Mouse (Mus musculus) small intestine, adult 2 months (tissue): ENCODE data around the gene Prkrip1. TPM values are rescaled to one million over a fixed set of nuclear protein-coding genes. Genes with fewer than 3 reads are reported as not detected.

Experiments used
- H3K27ac ChIP-seq: fragments of 200-500 bp; 2 replicates; pipeline ENCODE4 v1.5.1; 2012; ENCODE audit warnings: low read depth, low read length, control low read depth, inconsistent platforms; ENCODE audit not compliant: insufficient read depth
- H3K27me3 ChIP-seq: fragments of 200-500 bp; 2 replicates; pipeline ENCODE4 v1.6.1; 2012; ENCODE audit warnings: mild to moderate bottlenecking, moderate library complexity, low read length, inconsistent platforms; ENCODE audit not compliant: control insufficient read depth, insufficient read depth
- H3K36me3 ChIP-seq: fragments of 200-500 bp; 2 replicates; pipeline ENCODE4 v1.6.1; 2012; ENCODE audit warnings: mild to moderate bottlenecking, low read length, control low read depth, inconsistent platforms; ENCODE audit not compliant: control insufficient read depth, insufficient read depth
- H3K4me1 ChIP-seq: fragments of 200-500 bp; 2 replicates; pipeline ENCODE4 v1.6.1; 2012; ENCODE audit warnings: low read length, inconsistent platforms, mixed read lengths; ENCODE audit not compliant: control insufficient read depth, insufficient read depth, insufficient read length
- H3K4me3 ChIP-seq: fragments of 200-500 bp; 2 replicates; pipeline ENCODE4 v1.5.1; 2012; ENCODE audit warnings: low read depth, mild to moderate bottlenecking, control low read depth, inconsistent platforms, low read length, moderate library complexity
- CTCF ChIP-seq: fragments of 200-500 bp; IDR thresholded peaks from 2 replicates; pipeline ENCODE4 v1.5.1; 2012; ENCODE audit warnings: low read depth, mild to moderate bottlenecking, control low read depth, inconsistent platforms, low read length, moderate library complexity, mixed read lengths; ENCODE audit not compliant: insufficient replicate concordance, insufficient read length; ENCODE audit errors: extremely low read depth
- POLR2A ChIP-seq: fragments of 200-500 bp; IDR thresholded peaks from 2 replicates; pipeline ENCODE4 v1.6.1; 2012; ENCODE audit warnings: low read depth, mild to moderate bottlenecking, control low read depth, inconsistent platforms, low read length, moderate library complexity
- WGBS: fragments of 180-500 bp; shearing (Covaris S2); methylation state at CpG from one replicate; pipeline ENCODE4 v1.1.7; 2018; 5-methylcytosine and 5-hydroxymethylcytosine counted together
- polyA plus RNA-seq: library from polyadenylated mRNA; depleted of rRNA; stranded (reverse); fragments of >200 nt; gene quantifications from 2 replicates; pipeline ENCODE4 v1.2.3, GENCODE M21; 2012; rRNA removed

The Prkrip1 gene
- polyA plus RNA-seq, 1 experiment, result 8.4 TPM

GRCm38 (mm10) chr5:136140057-136140482 is 58.7 kb downstream of the Prkrip1 start:
- Histone ChIP-seq H3K4me1 (peaks cover 18% of the 10 kb centered on the region), H3K27me3 (no peaks in the 10 kb centered on the region), H3K4me3 (no peak overlapping the region), H3K36me3 (peaks cover 21% of the 10 kb centered on the region), H3K27ac (no peak overlapping the region)
- WGBS, result 91% methylated on average over 10 of the region's 10 CpGs
- TF ChIP-seq CTCF (no peak), POLR2A (no peak)

- WGBS, result 36% methylated on average over 13 of the region's 13 CpGs
- no peak for TF ChIP-seq CTCF
- TF ChIP-seq POLR2A, result no peak
- H3K27me3 ChIP-seq, result no peaks in the 10 kb centered on the region
- H3K4me1 ChIP-seq, result peaks cover 18% of the 10 kb centered on the region
- peaks cover 21% of the 10 kb centered on the region for H3K36me3 ChIP-seq
- H3K4me3 ChIP-seq, result peak overlapping the region; percentile 14; the same call in 1 of the 2 replicates
- H3K27ac ChIP-seq, result no peak overlapping the region
These were observed 59.4 kb downstream of the Prkrip1 start for GRCm38 (mm10) chr5:136139393-136139792.

GRCm38 (mm10) chr5:136137658-136138274 is 61.0 kb downstream of the Prkrip1 start:
- Histone ChIP-seq H3K27me3 (no peaks in the 10 kb centered on the region), H3K36me3 (peaks cover 21% of the 10 kb centered on the region), H3K4me1 (peaks cover 18% of the 10 kb centered on the region), H3K4me3 (peak overlapping the region; percentile 34), H3K27ac (no peak overlapping the region)
- TF ChIP-seq CTCF (peak; percentile 73; the same call in 1 of the 2 replicates), POLR2A (no peak)
- 42% methylated on average over 13 of the region's 13 CpGs for WGBS

GRCm38 (mm10) chr5:136136292-136136990 is 62.3 kb downstream of the Prkrip1 start:
- H3K27ac ChIP-seq, result peak overlapping the region; percentile 80
- H3K27me3 ChIP-seq, result no peaks in the 10 kb centered on the region
- WGBS, result 1% methylated on average over 20 of the region's 20 CpGs
- H3K4me1 ChIP-seq, result peaks cover 18% of the 10 kb centered on the region
- H3K4me3 ChIP-seq, result peak overlapping the region; percentile 89
- H3K36me3 ChIP-seq, result peaks cover 21% of the 10 kb centered on the region
- TF ChIP-seq CTCF, result no peak
- TF ChIP-seq POLR2A, result no peak

GRCm38 (mm10) chr5:136135571-136136291 is 63.0 kb downstream of the Prkrip1 start, which contains the start of the genes Lrwd1 and Alkbh4:
Lrwd1 (minus strand) TSS chr5:136136074.
Alkbh4 (plus strand) TSS chr5:136136146.
- WGBS, result under 1% methylated on average over 60 of the region's 60 CpGs
- peak; percentile 69 for TF ChIP-seq CTCF
- TF ChIP-seq POLR2A, result peak; percentile 50; the same call in 1 of the 2 replicates

More at GRCm38 (mm10) chr5:136135571-136136291, 63.0 kb downstream of the Prkrip1 start, which contains the start of the genes Lrwd1 and Alkbh4:
- peak within 1 kb of the TSS; percentile 80 for H3K27ac ChIP-seq
- H3K27me3 ChIP-seq, result no peaks in the 10 kb centered on the region
- H3K4me1 ChIP-seq, result peaks cover 18% of the 10 kb centered on the region
- H3K36me3 ChIP-seq, result peaks cover 14% of the 10 kb centered on the region
- peak within 1 kb of the TSS; percentile 89 for H3K4me3 ChIP-seq

Other genes with a start within 250 kb of the Prkrip1 start
- 3.6 and 3.9 TPM in 2 replicates for gene Ssc4d, start 224.4 kb downstream of the Prkrip1 start, polyA plus RNA-seq
- not detected in 2 replicates for gene Zp3, start 218.9 kb downstream of the Prkrip1 start, polyA plus RNA-seq
- 8.7 and 17.6 TPM in 2 replicates for gene Dtx2, start 204.2 kb downstream of the Prkrip1 start, polyA plus RNA-seq
- 1.4 and 3.7 TPM in 2 replicates for gene Upk3b, start 160.5 kb downstream of the Prkrip1 start, polyA plus RNA-seq
- 0.76 and 1.7 TPM in 2 replicates for gene Upk3bl, start 144.5 kb downstream of the Prkrip1 start, polyA plus RNA-seq
- 16.5 and 42.8 TPM in 2 replicates for gene Rasa4, start 115.0 kb downstream of the Prkrip1 start, polyA plus RNA-seq
- 29.3 and 48.4 TPM in 2 replicates for gene Polr2j, start 82.3 kb downstream of the Prkrip1 start, polyA plus RNA-seq
- 8.9 and 16.9 TPM in 2 replicates for gene Lrwd1, start 62.9 kb downstream of the Prkrip1 start, polyA plus RNA-seq
- gene Alkbh4, start 62.8 kb downstream of the Prkrip1 start, polyA plus RNA-seq, result 11.2 and 25.3 TPM in 2 replicates
- gene Orai2, start 28.2 kb downstream of the Prkrip1 start, polyA plus RNA-seq, result 28.9 and 31.4 TPM in 2 replicates
- 3.2 and 7.3 TPM in 2 replicates for gene Sh2b2, start 47.6 kb upstream of the Prkrip1 start, polyA plus RNA-seq